Mouse (Mus musculus): Measurements from ENCODE around the gene Rhox2g.
"Not testable (repeated sequence)": the region's sequence is repeated elsewhere in the genome, so short reads cannot be mapped to it uniquely, and the experiment has no call there.

GRCm38 (mm10) chrX:37607604-37608003 is 35.7 kb downstream of the Rhox2g start, which contains the start of gene Rhox4f:
- not testable (repeated sequence) for TF ChIP-seq CTCF (IDR thresholded peaks at IDR 0.05; ENCODE audit: low read depth, low read length); POLR2A (IDR thresholded peaks at IDR 0.05; ENCODE audit: borderline replicate concordance, low read depth, low read length)
